Mouse (Mus musculus) MEL (cell line): ENCODE measurements at regions not wholly inside any gene's neighbourhood (a gene's known extent, or its start where the extent isn't known, plus 50 kb on each side); places are given as distances from the start of the nearest gene placed in this dataset.

Experiments
- DNase-seq: peaks from one replicate; pipeline ENCODE4 v3.0.0; 2011; ENCODE audit warnings: low read depth, low spot score
- H3K27ac ChIP-seq: 2 replicates; pipeline ENCODE4 v1.5.1; 2012; ENCODE audit warnings: low read depth, mild to moderate bottlenecking, control low read depth, low read length, moderate library complexity; ENCODE audit not compliant: control insufficient read depth
- H3K27me3 ChIP-seq, 2 experiments: fragments of 150-350 bp in 1 of 2; sonication (generic) in 1 of 2; 2 replicates each; pipeline ENCODE4 v1.6.1; 2012; ENCODE audit warnings: low read length in 2 of 2, mild to moderate bottlenecking in 2 of 2, improper control_type of control experiment in 1 of 2, moderate library complexity in 1 of 2; ENCODE audit not compliant: insufficient read depth in 2 of 2, control insufficient read depth in 1 of 2
- H3K36me3 ChIP-seq, 2 experiments: 2 replicates each; pipeline ENCODE4 v1.6.1; 2012 to 2014; ENCODE audit warnings: low read length in 2 of 2, improper control_type of control experiment in 1 of 2, inconsistent platforms in 1 of 2, mild to moderate bottlenecking in 1 of 2; ENCODE audit not compliant: insufficient read depth in 2 of 2, control insufficient read depth in 1 of 2
- H3K4me1 ChIP-seq, 2 experiments: fragments of 150-350 bp in 1 of 2; sonication (generic) in 1 of 2; 2 replicates each; pipeline ENCODE4 v1.6.1; 2012; ENCODE audit warnings: low read length in 2 of 2, improper control_type of control experiment in 1 of 2, mild to moderate bottlenecking in 1 of 2; ENCODE audit not compliant: insufficient read depth in 2 of 2, control insufficient read depth in 1 of 2
- H3K4me3 ChIP-seq, 2 experiments: fragments of 150-350 bp in 1 of 2; sonication (generic) in 1 of 2; 2 replicates each; pipeline ENCODE4 v1.5.1; 2012; ENCODE audit warnings: low read depth in 2 of 2, low read length in 2 of 2, mild to moderate bottlenecking in 2 of 2, moderate library complexity in 2 of 2, control low read depth in 1 of 2, improper control_type of control experiment in 1 of 2; ENCODE audit not compliant: control insufficient read depth in 1 of 2, insufficient read depth in 1 of 2
- H3K79me2 ChIP-seq: 2 replicates; pipeline ENCODE4 v1.6.1; 2012; ENCODE audit warnings: mild to moderate bottlenecking, low read length, moderate library complexity; ENCODE audit not compliant: control insufficient read depth, poor library complexity, insufficient read depth
- H3K9ac ChIP-seq: 2 replicates; pipeline ENCODE4 v1.6.1; 2012; ENCODE audit warnings: low read depth, mild to moderate bottlenecking, control low read depth, low read length, moderate library complexity; ENCODE audit not compliant: control insufficient read depth, poor library complexity, severe bottlenecking
- H3K9me3 ChIP-seq: fragments of 150-350 bp; sonication (generic); replicated peaks from 2 replicates; pipeline ENCODE4 v1.6.1; 2012; ENCODE audit warnings: mild to moderate bottlenecking, low read length, improper control_type of control experiment, moderate library complexity; ENCODE audit not compliant: insufficient read depth
- CHD1 ChIP-seq: IDR thresholded peaks from 2 replicates; pipeline ENCODE4 v1.6.1; 2012; ENCODE audit warnings: low read depth, mild to moderate bottlenecking, inconsistent platforms, low read length, improper control_type of control experiment
- CTCF ChIP-seq, 3 experiments: IDR thresholded peaks in 2 of 3; conservative IDR thresholded peaks in 1 of 3; 2 replicates each; pipeline ENCODE4 v1.5.1; 2011 to 2012; ENCODE audit warnings: low read length in 3 of 3, low read depth in 2 of 3, mild to moderate bottlenecking in 2 of 3, improper control_type of control experiment in 1 of 3, inconsistent platforms in 1 of 3, mixed read lengths in 1 of 3, moderate library complexity in 1 of 3; ENCODE audit not compliant: control insufficient read depth in 1 of 3, insufficient read depth in 1 of 3, poor library complexity in 1 of 3, severe bottlenecking in 1 of 3
- E2F4 ChIP-seq: IDR thresholded peaks from 2 replicates; pipeline ENCODE4 v1.6.1; 2011; ENCODE audit warnings: low read depth, low read length, improper control_type of control experiment, borderline replicate concordance
- EP300 ChIP-seq, 2 experiments: IDR thresholded peaks; 2 replicates each; pipeline ENCODE4 v1.6.1; 2011; ENCODE audit warnings: improper control_type of control experiment in 2 of 2, low read length in 2 of 2, low read depth in 1 of 2, mild to moderate bottlenecking in 1 of 2
- ETS1 ChIP-seq: IDR thresholded peaks from 2 replicates; pipeline ENCODE4 v1.6.1; 2012; ENCODE audit warnings: low read depth, mild to moderate bottlenecking, inconsistent platforms, low read length, improper control_type of control experiment, moderate library complexity
- GATA1 ChIP-seq: IDR thresholded peaks from 2 replicates; pipeline ENCODE4 v1.6.1; 2011; ENCODE audit warnings: low read depth, low read length, improper control_type of control experiment
- HCFC1 ChIP-seq: IDR thresholded peaks from 2 replicates; pipeline ENCODE4 v1.6.1; 2012; ENCODE audit warnings: low read depth, mild to moderate bottlenecking, inconsistent platforms, low read length, improper control_type of control experiment, moderate library complexity
- JUND ChIP-seq: IDR thresholded peaks from 2 replicates; pipeline ENCODE4 v1.6.1; 2011; ENCODE audit warnings: low read depth, mild to moderate bottlenecking, improper control_type of control experiment, low read length
- MEF2A ChIP-seq: IDR thresholded peaks from 2 replicates; pipeline ENCODE4 v1.6.1; 2014; ENCODE audit warnings: low read depth, mild to moderate bottlenecking, inconsistent platforms, low read length, improper control_type of control experiment; ENCODE audit not compliant: poor library complexity, insufficient replicate concordance, severe bottlenecking; ENCODE audit errors: extremely low read depth
- MYB ChIP-seq: IDR thresholded peaks from 2 replicates; pipeline ENCODE4 v1.6.1; 2011; ENCODE audit warnings: mild to moderate bottlenecking, low read depth, low read length, improper control_type of control experiment
- MYC ChIP-seq: IDR thresholded peaks from 2 replicates; pipeline ENCODE4 v1.6.1; 2011; ENCODE audit warnings: low read depth, mild to moderate bottlenecking, low read length, improper control_type of control experiment, moderate library complexity
- NRF1 ChIP-seq: IDR thresholded peaks from 2 replicates; pipeline ENCODE4 v1.6.1; 2014; ENCODE audit warnings: low read depth, mild to moderate bottlenecking, inconsistent platforms, low read length, improper control_type of control experiment, moderate library complexity; ENCODE audit not compliant: poor library complexity, insufficient read depth, severe bottlenecking
- POLR2AphosphoS5 ChIP-seq: IDR thresholded peaks from 2 replicates; pipeline ENCODE4 v1.6.1; 2012; ENCODE audit warnings: low read depth, borderline replicate concordance, mild to moderate bottlenecking, inconsistent platforms, low read length, moderate library complexity, mixed read lengths
- RCOR1 ChIP-seq: IDR thresholded peaks from 2 replicates; pipeline ENCODE4 v1.6.1; 2012; ENCODE audit warnings: low read depth, mild to moderate bottlenecking, inconsistent platforms, low read length, improper control_type of control experiment
- TCF12 ChIP-seq: IDR thresholded peaks from 2 replicates; pipeline ENCODE4 v1.6.1; 2014; ENCODE audit warnings: low read depth, mild to moderate bottlenecking, inconsistent platforms, low read length, improper control_type of control experiment, moderate library complexity
- USF2 ChIP-seq, 2 experiments: IDR thresholded peaks; 2 replicates each; pipeline ENCODE4 v1.6.1; 2011 to 2012; ENCODE audit warnings: improper control_type of control experiment in 2 of 2, low read length in 2 of 2, borderline replicate concordance in 1 of 2, inconsistent platforms in 1 of 2, low read depth in 1 of 2, mild to moderate bottlenecking in 1 of 2; ENCODE audit not compliant: insufficient read depth in 1 of 2
- ZKSCAN1 ChIP-seq: IDR thresholded peaks from 2 replicates; pipeline ENCODE4 v1.6.1; 2012; ENCODE audit warnings: low read depth, mild to moderate bottlenecking, inconsistent platforms, low read length, improper control_type of control experiment, moderate library complexity
- ZMIZ1 ChIP-seq: IDR thresholded peaks from 2 replicates; pipeline ENCODE4 v1.6.1; 2012; ENCODE audit warnings: low read depth, mild to moderate bottlenecking, inconsistent platforms, low read length, improper control_type of control experiment, moderate library complexity

- H3K27me3 ChIP-seq: no peaks in the 10 kb centered on the region
These were observed 100.9 kb downstream of the Ddx11 start for GRCm38 (mm10) chr17:66224241-66224640.

GRCm38 (mm10) chr17:66232391-66232790 is 109.1 kb downstream of the Ddx11 start:
- H3K79me2 ChIP-seq: no peaks in the 10 kb centered on the region
- TF ChIP-seq ZMIZ1: no peak
- H3K4me3 ChIP-seq: no peak overlapping the region
- no peaks in the 10 kb centered on the region; a peak in 1 of 4 replicates for H3K4me1 ChIP-seq
- H3K27ac ChIP-seq: no peak overlapping the region
- no peaks in the 10 kb centered on the region for H3K27me3 ChIP-seq
- H3K9ac ChIP-seq: no peak overlapping the region
- H3K9me3 ChIP-seq: no peaks in the 10 kb centered on the region
- no peak for DNase-seq
- no peaks in the 10 kb centered on the region for H3K36me3 ChIP-seq

More at GRCm38 (mm10) chr17:66224241-66224640, 100.9 kb downstream of the Ddx11 start:
- no peak for TF ChIP-seq HCFC1
- TF ChIP-seq ZKSCAN1: no peak
- no peak for TF ChIP-seq USF2 (IDR thresholded peaks at IDR 0.05; ENCODE audit: borderline replicate concordance in 1 of 2, insufficient read depth in 1 of 2, low read depth in 1 of 2, low read length in 2 of 2)
- no peak for TF ChIP-seq TCF12
- TF ChIP-seq NRF1: no peak
- no peak for TF ChIP-seq ETS1
- no peak for TF ChIP-seq E2F4
- DNase-seq: no peak
- Histone ChIP-seq H3K79me2 (no peaks in the 10 kb centered on the region), H3K27ac (no peak overlapping the region), H3K4me1 (no peaks in the 10 kb centered on the region), H3K36me3 (no peaks in the 10 kb centered on the region), H3K9ac (no peak overlapping the region), H3K4me3 (no peak overlapping the region), H3K9me3 (no peaks in the 10 kb centered on the region)

GRCm38 (mm10) chr17:66232891-66233421 is 109.6 kb downstream of the Ddx11 start:
- Histone ChIP-seq H3K27ac (no peak overlapping the region), H3K9ac (no peak overlapping the region), H3K79me2 (no peaks in the 10 kb centered on the region), H3K36me3 (no peaks in the 10 kb centered on the region), H3K4me3 (no peak overlapping the region), H3K4me1 (no peaks in the 10 kb centered on the region; a peak in 1 of 4 replicates), H3K9me3 (no peaks in the 10 kb centered on the region), H3K27me3 (no peaks in the 10 kb centered on the region)
- TF ChIP-seq MYC (no peak), HCFC1 (no peak), GATA1 (no peak), TCF12 (no peak), MEF2A (no peak), NRF1 (no peak), EP300 (IDR thresholded peaks at IDR 0.05; ENCODE audit: low read depth in 1 of 2, low read length in 2 of 2) (no peak), JUND (no peak), E2F4 (no peak), MYB (no peak), RCOR1 (no peak), USF2 (IDR thresholded peaks at IDR 0.05; ENCODE audit: borderline replicate concordance in 1 of 2, insufficient read depth in 1 of 2, low read depth in 1 of 2, low read length in 2 of 2) (no peak), CHD1 (no peak), POLR2AphosphoS5 (no peak), CTCF (IDR thresholded peaks at IDR 0.05 in 2 of 3, conservative IDR thresholded peaks at IDR 0.05 in 1 of 3; ENCODE audit: control insufficient read depth in 1 of 3, insufficient read depth in 1 of 3, low read depth in 2 of 3, low read length in 3 of 3, poor library complexity in 1 of 3, severe bottlenecking in 1 of 3) (no peak)
- DNase-seq: no peak
